Comparison of ENCODE assay signal across 8 mouse cellular contexts in the genomic region with DNA sequence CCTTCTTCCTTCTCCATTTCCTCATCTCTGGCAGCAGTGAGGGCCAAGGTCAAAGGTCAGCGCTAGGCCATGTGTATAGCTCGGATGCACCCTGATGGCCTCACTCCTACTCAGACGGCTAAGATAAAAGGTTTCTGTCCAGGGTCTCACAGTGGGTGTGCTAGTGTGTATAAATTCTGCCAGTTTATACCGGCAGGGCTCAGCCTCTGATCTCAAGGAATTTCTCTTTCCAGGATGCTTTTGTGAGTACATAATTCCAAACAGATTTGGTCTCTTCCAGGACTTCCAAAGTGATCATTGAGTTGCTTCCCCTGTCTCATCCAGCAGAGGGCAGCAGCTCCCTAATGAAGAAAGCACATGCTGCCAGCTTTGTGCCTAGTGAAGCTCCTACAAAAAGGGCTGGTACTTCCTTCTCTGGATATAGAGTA. TPM values are rescaled to one million over a fixed set of nuclear protein-coding genes. Genes with fewer than 3 reads are reported as not detected.
DNase-seq lines count a peak whose midpoint lies in the region; ATAC-seq and TF ChIP-seq lines count a peak whose summit lies in the region.

No protein-coding gene starts in this region.

- H3K36me3 ChIP-seq in C2C12 (ENCODE audit: control insufficient read depth, insufficient read depth): no peaks in the 10 kb centered on the region
- H3K36me3 ChIP-seq in kidney, embryonic 15.5 days: peaks cover 13% of the 10 kb centered on the region
- peaks cover 11% of the 10 kb centered on the region; the same call in 1 of the 2 replicates for H3K36me3 ChIP-seq in limb, embryonic 14.5 days (ENCODE audit: control insufficient read depth, insufficient read depth, low read length)

- 37% methylated on average over 4 of the region's 4 CpGs for WGBS in kidney, embryonic 15.5 days
- WGBS in limb, embryonic 14.5 days: 23% methylated on average over 4 of the region's 4 CpGs

- no peak for TF ChIP-seq POLR2A in limb, embryonic 14.5 days (IDR thresholded peaks at IDR 0.05; ENCODE audit: borderline replicate concordance, extremely low read depth, insufficient read depth, insufficient read length)

- no peak overlapping the region for H3ac ChIP-seq in C2C12 (ENCODE audit: control insufficient read depth, insufficient read length, low read depth)

- peak; percentile 78 for DNase-seq in adrenal gland, adult 2 months
- DNase-seq in embryo, embryonic 9.5 days (ENCODE audit: extremely low spot score): peak; percentile 83
- peak; percentile 39 to 66 for DNase-seq in gastrocnemius, postnatal 4 days (ENCODE audit: low spot score in 2 of 2)
- peak; percentile 78 for DNase-seq in limb, embryonic 14.5 days (ENCODE audit: low spot score)
- peak; percentile 43 for DNase-seq in ovary, adult 18-20 months (ENCODE audit: low spot score)
- peak; percentile 53 for DNase-seq in thymus, postnatal 0 days (ENCODE audit: low spot score)

- peak; percentile 58 for TF ChIP-seq CTCF in C2C12 (IDR thresholded peaks at IDR 0.05; ENCODE audit: control insufficient read depth, insufficient read depth, insufficient read length)

- H3K27ac ChIP-seq in kidney, embryonic 15.5 days: no peak overlapping the region
- no peak overlapping the region for H3K27ac ChIP-seq in limb, embryonic 14.5 days (replicated peaks; ENCODE audit: low read depth, low read length)

- no peaks in the 10 kb centered on the region for H3K9me3 ChIP-seq in kidney, embryonic 15.5 days (replicated peaks)
- no peaks in the 10 kb centered on the region for H3K9me3 ChIP-seq in limb, embryonic 14.5 days (ENCODE audit: control insufficient read depth, low read length)

- no peak overlapping the region for H3K4me3 ChIP-seq in C2C12 (ENCODE audit: insufficient read depth, poor library complexity, severe bottlenecking)
- H3K4me3 ChIP-seq in kidney, embryonic 15.5 days (replicated peaks): no peak overlapping the region
- H3K4me3 ChIP-seq in limb, embryonic 14.5 days (replicated peaks; ENCODE audit: low read length): no peak overlapping the region

- no peak overlapping the region for H3K9ac ChIP-seq in kidney, embryonic 15.5 days
- no peak overlapping the region for H3K9ac ChIP-seq in limb, embryonic 14.5 days (ENCODE audit: low read depth, low read length, severe bottlenecking)

- ATAC-seq in kidney, embryonic 15.5 days (replicated peaks; ENCODE audit: low FRiP score): 0 out of 2 replicates have a peak, but pooled peaks have one; percentile 34
- ATAC-seq in limb, embryonic 14.5 days (ENCODE audit: low FRiP score, low read depth): peak; percentile 50

- H3K4me2 ChIP-seq in kidney, embryonic 15.5 days: no peak overlapping the region
- no peak overlapping the region for H3K4me2 ChIP-seq in limb, embryonic 14.5 days (replicated peaks; ENCODE audit: low read depth, low read length, severe bottlenecking)

- no peaks in the 10 kb centered on the region for H3K79me3 ChIP-seq in C2C12 (ENCODE audit: low read depth)

- no peaks in the 10 kb centered on the region for H3K79me2 ChIP-seq in C2C12 (ENCODE audit: control insufficient read depth, insufficient read depth)

- H3K4me1 ChIP-seq in kidney, embryonic 15.5 days: peaks cover 28% of the 10 kb centered on the region
- H3K4me1 ChIP-seq in limb, embryonic 14.5 days (ENCODE audit: control insufficient read depth, insufficient read depth, low read length): peaks cover 5% of the 10 kb centered on the region

- H3K27me3 ChIP-seq in C2C12 (ENCODE audit: control insufficient read depth, insufficient read depth, insufficient read length): no peaks in the 10 kb centered on the region
- H3K27me3 ChIP-seq in kidney, embryonic 15.5 days: no peaks in the 10 kb centered on the region
- no peaks in the 10 kb centered on the region for H3K27me3 ChIP-seq in limb, embryonic 14.5 days (ENCODE audit: control insufficient read depth, insufficient read depth, low read length)

TF ChIP-seq in C2C12, 6 proteins besides CTCF, POLR2A, EP300 and RAD21:
- no peak for TF ChIP-seq USF1 (IDR thresholded peaks at IDR 0.05; ENCODE audit: low read depth)
- TF ChIP-seq MAX (IDR thresholded peaks at IDR 0.05): no peak
- TF ChIP-seq MYOG (IDR thresholded peaks at IDR 0.05; ENCODE audit: control insufficient read depth, extremely low read depth, insufficient read length): no peak
- TF ChIP-seq FOSL1 (IDR thresholded peaks at IDR 0.05; ENCODE audit: insufficient read depth, low read length, poor library complexity, severe bottlenecking): no peak
- no peak for TF ChIP-seq MYOD1 (IDR thresholded peaks at IDR 0.05; ENCODE audit: control insufficient read depth, insufficient read length, low read depth)
TF ChIP-seq in C2C12: peak in this region for 0.

RNA-seq across cellular contexts. Expression of a gene that starts 5.3 kb away (rescaled TPM):
- polyA plus RNA-seq in C2C12 (2012; fragmentation: generic; extraction: Trizol): 34.1 TPM
- 10 to 100 TPM; 64.4 to 70.4 TPM for total RNA-seq in adrenal gland, adult 2 months (2021)
- polyA plus RNA-seq in adrenal gland, adult 2 months (2012; rRNA removed): 19.0 and 19.4 TPM in 2 replicates
- 10 to 100 TPM; 33.4 to 42.1 TPM for total RNA-seq in gastrocnemius, postnatal 4 days (2021)
- polyA plus RNA-seq in kidney, embryonic 15.5 days (2015; fragmentation: Nextera tagmentation; extraction: Ambion mirVana): 35.1 and 37.3 TPM in 2 replicates
- 43.8 and 48.7 TPM in 2 replicates for polyA plus RNA-seq in limb, embryonic 14.5 days (2012; rRNA removed)
- 40.9 and 44.8 TPM in 2 replicates for polyA plus RNA-seq in limb, embryonic 14.5 days (2014; fragmentation: Nextera tagmentation; extraction: Ambion mirVana)
- 26.5 and 32.3 TPM in 2 replicates for polyA plus RNA-seq in thymus, postnatal 0 days (2015; fragmentation: Nextera tagmentation; extraction: Ambion mirVana)

RNA-seq across cellular contexts. Expression of a gene that starts 5.5 kb away (rescaled TPM):
- polyA plus RNA-seq in C2C12 (2012; fragmentation: generic; extraction: Trizol): 3.2 TPM
- total RNA-seq in adrenal gland, adult 2 months (2021): 10 to 100 TPM; 19.9 to 30.5 TPM
- 70.2 and 70.3 TPM in 2 replicates for polyA plus RNA-seq in adrenal gland, adult 2 months (2012; rRNA removed)
- total RNA-seq in gastrocnemius, postnatal 4 days (2021): 10 to 100 TPM; 13.7 to 17.7 TPM
- 14.5 and 15.3 TPM in 2 replicates for polyA plus RNA-seq in kidney, embryonic 15.5 days (2015; fragmentation: Nextera tagmentation; extraction: Ambion mirVana)
- polyA plus RNA-seq in limb, embryonic 14.5 days (2012; rRNA removed): 39.4 and 57.2 TPM in 2 replicates
- 11.4 and 14.3 TPM in 2 replicates for polyA plus RNA-seq in limb, embryonic 14.5 days (2014; fragmentation: Nextera tagmentation; extraction: Ambion mirVana)
- 16.2 and 16.7 TPM in 2 replicates for polyA plus RNA-seq in thymus, postnatal 0 days (2015; fragmentation: Nextera tagmentation; extraction: Ambion mirVana)
